Mouse (Mus musculus): ENCODE results near the gene Lcn4.

DNA sequence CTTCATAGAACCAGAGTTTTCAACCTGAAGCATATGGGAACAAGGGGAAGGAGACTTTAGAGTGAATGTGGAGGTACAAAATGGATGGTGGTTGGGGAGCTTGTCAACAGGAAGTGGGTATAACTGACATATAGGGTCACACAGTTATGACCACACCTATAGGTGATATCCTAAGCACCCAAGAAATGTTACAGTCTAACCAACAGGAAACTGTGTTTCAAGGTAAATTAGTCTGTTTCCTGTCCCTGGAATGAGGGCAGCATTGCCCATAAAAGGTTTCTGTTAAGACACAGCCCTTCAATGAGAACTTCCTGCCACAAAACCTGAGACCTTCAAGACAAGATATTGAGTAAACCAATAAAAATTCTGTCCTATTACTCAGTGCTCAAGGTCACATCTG lies 2.3 kb downstream of the Lcn4 start:
- TF ChIP-seq POLR2A (IDR thresholded peaks at IDR 0.05; ENCODE audit: low read depth, low read length) = no peak
- TF ChIP-seq CTCF (conservative IDR thresholded peaks at IDR 0.05; ENCODE audit: insufficient read depth, insufficient read length, low read depth, low read length) = no peak
